Mouse (Mus musculus): ENCODE measurements around the gene Gm38655. TPM values are rescaled to one million over a fixed set of nuclear protein-coding genes. Genes with fewer than 3 reads are reported as not detected.
"Not testable (repeated sequence)": the region's sequence is repeated elsewhere in the genome, so short reads cannot be mapped to it uniquely, and the experiment has no call there.

Gene Gm38655
- total RNA-seq, 2 experiments from 2014 or later, result not detected

GRCm38 (mm10) chr17:25169706-25170105 lies 5.6 kb downstream of the Gm38655 start:
- DNase-seq, result no peak

DNA sequence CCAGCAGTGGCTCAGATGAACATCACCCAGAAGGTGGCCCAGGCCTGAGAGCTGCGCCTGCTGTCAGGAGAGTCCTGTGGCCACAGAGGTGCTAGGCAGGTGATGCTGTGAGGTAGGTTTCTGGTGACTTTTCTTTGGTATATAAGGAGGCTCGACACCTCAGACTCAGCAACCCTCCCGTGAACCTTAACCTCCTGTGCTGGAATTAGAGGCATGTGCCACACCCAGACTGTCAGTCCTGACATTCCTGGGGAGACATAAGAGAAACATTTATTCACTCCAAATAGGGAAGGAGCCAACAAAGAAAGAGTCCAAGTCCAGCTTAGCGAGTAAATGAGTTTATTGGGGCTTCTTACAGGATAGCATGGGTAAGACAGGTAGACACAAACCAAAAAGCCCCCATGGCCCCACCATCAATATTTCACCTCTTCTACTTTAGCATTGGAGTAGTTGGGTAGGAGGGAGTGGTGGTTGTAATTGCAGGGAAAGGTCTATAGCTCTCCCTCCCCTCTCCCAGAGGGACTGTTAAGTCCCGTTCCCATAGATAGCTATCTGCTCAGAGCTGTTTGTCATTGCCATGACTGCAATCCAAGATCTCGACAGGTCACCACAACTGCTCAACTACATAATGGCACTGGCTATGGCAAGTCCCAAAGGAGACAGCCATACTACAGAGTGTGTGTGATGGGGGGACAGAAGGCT lies 9.2 kb downstream of the Gm38655 start:
- DNase-seq, result no peak

DNA sequence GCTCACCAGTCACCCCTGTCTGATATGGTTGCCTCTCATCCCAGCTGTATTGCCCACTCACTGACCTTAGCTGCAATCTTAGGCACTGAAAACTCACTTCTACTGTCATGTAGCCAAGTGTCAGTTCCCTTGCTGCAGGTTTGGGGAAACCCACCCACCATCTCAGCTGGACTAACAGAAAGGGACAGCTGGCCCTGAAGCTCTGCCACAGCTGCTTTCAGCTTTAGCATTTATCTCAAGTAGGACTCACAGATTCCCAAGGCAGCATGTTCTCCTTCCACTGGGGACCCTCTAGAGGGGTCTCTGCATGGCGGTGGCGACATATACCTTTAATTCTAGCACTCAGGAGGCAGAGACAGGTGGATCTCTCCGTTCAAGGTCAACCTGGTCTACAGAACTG lies 10.5 kb downstream of the Gm38655 start:
- no peak for DNase-seq

DNA sequence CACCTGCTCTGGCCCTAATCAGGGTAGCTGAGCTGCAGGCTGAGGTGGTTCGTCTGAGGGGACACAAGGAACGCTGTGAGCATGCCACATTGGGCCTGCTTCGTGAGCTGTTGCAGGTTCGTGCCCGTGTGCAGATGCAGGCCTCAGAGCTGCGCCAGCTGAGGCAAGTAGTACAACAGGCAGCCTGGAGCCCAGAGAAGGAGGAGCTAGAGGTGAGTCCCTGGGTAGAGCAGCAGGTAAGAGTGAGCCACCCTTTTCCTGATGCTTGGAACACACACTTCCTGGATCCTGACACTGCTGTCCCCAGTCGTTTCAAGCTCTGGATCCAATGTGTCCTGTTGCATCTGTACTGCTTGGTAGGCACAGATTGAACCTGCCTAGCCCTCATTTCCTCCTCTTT lies 11.9 kb downstream of the Gm38655 start:
- DNase-seq, result no peak

DNA sequence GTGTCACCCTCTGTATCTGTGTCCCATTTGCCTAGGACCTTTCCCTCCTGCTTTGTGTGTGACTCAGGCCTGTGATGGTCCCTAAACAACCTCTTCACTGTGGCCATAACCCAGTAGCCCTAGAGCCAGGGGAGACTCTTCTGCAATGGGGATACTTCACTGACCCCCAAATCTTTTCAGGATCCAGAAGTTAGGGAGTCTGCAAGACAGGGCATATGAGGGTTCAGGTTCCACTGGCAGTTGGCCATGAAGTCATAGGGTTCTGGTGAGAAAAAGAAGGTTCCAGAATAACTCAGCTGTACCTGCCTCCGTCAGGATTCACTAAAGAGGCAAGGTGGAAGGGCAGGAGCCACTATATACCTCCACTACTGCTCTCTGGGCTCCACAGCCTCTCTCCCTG lies 13.1 kb downstream of the Gm38655 start, which contains the start of gene Ccdc154:
TSS of gene Ccdc154 (plus strand) at position 301 of the 400 bp plus-strand sequence.
- no peak for DNase-seq

- DNase-seq, result no peak
Measured at GRCm38 (mm10) chr17:25139960-25140359, 35.3 kb downstream of the Gm38655 start.

- no peak for DNase-seq
Measured at GRCm38 (mm10) chr17:25138803-25139202, 36.5 kb downstream of the Gm38655 start.

DNA sequence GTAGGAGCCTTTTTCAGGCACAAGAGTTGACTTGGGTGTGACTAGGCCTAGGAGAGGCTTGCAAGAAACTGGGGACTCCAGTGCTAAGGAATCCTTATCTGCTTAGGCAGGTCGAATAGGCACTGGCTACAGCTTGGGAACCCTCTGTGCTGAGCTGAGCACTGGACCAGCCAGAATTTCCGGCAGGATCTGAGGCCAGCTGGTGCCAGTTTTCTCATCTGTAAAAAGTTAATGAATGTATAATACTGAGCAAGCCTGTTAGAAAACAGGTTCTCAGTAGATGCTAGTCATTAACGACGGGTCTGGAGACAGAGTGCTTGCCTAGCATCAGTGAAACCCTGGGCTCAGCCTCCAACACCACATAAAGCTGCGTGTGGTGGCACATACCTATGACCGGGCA lies 39.6 kb downstream of the Gm38655 start:
- no peak for DNase-seq

DNA sequence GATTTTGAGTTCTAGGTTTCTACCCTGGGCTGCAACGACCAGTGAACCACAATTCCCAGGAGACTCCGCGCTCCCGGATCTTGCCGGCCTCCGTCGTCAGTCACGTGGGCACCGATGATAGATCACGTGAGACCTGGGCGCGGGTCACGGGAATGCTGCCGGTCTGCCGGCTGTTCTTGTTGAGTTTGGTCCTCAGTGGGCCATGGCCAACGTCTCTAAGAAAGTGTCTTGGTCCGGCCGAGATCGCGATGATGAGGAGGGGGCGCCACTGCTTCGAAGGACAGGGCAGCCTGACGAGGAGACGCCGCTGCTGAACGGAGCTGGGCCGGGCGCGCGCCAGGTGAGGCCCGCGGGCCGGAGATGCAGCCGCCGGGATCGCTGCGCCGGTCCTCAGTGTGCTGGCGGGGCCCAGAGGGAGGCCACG lies 42.0 kb downstream of the Gm38655 start, which contains the start of gene Clcn7:
TSS of gene Clcn7 (plus strand) at position 117 of the 424 bp plus-strand sequence.
- DNase-seq, result peak; percentile 94

DNA sequence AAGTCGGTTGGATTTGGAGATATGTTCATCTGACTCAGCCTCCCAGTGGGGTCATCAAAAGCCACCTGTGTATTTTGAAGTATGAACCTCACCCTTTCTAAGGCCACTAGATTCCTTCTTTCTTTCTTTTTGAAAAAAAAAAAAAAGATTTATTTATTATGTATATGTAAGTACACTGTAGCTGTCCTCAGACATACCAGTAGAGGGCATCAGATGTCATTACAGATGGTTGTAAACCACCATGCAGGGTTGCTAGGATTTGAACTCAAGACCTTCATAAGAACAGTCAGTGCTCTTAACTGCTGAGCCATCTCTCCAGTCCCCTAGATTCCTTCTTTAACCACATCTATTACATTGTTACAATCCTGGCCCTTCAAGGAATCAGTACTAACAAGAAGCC lies 45.2 kb downstream of the Gm38655 start:
- no peak for DNase-seq

- DNase-seq, result no peak
Measured at GRCm38 (mm10) chr17:25127681-25128080, 47.6 kb downstream of the Gm38655 start.

DNA sequence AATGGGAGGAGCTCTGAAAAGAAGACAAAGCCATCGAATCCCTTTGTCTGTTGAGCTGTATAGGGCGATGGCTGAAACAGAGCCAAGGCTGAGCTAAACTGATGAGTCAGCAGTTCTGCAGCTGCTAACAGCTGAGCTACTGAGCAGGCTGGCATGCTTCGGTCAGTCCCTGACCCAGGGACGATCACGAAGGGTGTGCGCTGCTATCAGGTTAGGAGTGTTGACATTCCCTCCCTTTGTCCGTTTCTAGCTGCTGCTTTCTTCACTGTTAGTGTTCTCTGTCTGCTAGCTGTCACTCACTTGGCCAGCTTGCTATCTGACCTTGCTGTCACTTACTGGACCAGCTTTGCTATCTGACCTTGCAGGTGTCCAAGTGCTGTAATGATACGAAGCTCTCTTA lies 48.2 kb downstream of the Gm38655 start:
- no peak for DNase-seq

DNA sequence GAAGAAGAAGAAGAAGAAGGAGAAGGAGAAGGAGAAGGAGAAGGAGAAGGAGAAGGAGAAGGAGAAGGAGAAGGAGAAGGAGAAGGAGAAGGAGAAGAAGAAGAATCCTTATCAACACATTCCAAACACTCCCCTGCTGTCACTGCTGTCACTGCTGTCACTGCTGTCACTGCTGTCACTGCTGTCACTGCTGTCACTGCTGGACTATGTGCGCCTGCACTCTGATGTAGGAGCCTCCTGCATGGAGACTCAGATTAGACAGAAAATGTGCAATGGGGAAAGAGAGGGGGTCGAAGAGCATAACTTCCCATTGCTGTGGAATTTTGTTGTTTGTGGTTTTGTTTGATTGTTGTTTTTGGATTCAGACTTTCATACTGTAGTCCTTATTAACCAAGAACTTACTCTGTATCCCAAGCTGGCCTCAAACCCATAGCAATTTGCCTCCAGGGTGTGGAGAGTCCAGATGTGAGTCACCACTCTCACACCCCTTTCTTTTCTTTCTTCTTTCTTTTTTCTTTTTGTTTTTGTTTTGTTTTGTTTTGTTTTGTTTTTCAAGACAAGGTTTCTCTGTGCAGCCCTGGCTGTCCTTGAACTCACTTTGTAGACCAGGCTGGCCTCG lies 49.7 kb downstream of the Gm38655 start:
- not testable (repeated sequence) for DNase-seq

GRCm38 (mm10) chr17:25123979-25124378 lies 51.3 kb downstream of the Gm38655 start:
- no peak for DNase-seq

Other genes starting within 250 kb of the Gm38655 start
- gene Mapk8ip3, start 238.5 kb downstream of the Gm38655 start, total RNA-seq (2021), result 10 to 100 TPM; 23.5 to 37.8 TPM
- 10 to 100 TPM; 17.2 to 24.5 TPM for gene Jpt2, start 214.8 kb downstream of the Gm38655 start, total RNA-seq (2021)
- 1 to 10 TPM; 9.1 to 9.9 TPM for gene Cramp1l, start 159.7 kb downstream of the Gm38655 start, total RNA-seq (2021)
- gene Ift140, start 159.4 kb downstream of the Gm38655 start, total RNA-seq (2021), result 1 to 10 TPM; 6.3 to 7.3 TPM
- 10 to 100 TPM; 16.0 to 16.5 TPM for gene Tmem204, start 91.9 kb downstream of the Gm38655 start, total RNA-seq (2021)
- 10 to 100 TPM; 13.0 to 16.1 TPM for gene Telo2, start 59.5 kb downstream of the Gm38655 start, total RNA-seq (2021)
- 1 to 10 TPM; 7.3 to 8.7 TPM for gene Ptx4, start 54.7 kb downstream of the Gm38655 start, total RNA-seq (2021)
- 10 to 100 TPM; 14.0 to 20.0 TPM for gene Clcn7, start 42.1 kb downstream of the Gm38655 start, total RNA-seq (2021)
- under 1 TPM; 0.09 TPM for gene Ccdc154, start 13.0 kb downstream of the Gm38655 start, total RNA-seq (2021)
- 10 to 100 TPM; 12.3 to 12.4 TPM for gene BC003965, start 9.1 kb upstream of the Gm38655 start, total RNA-seq (2021)
- gene Unkl, start 12.9 kb upstream of the Gm38655 start, total RNA-seq (2021), result 1 to 10 TPM; 6.8 to 8.0 TPM
- 10 to 100 TPM; 13.1 to 13.5 TPM for gene Gnptg, start 64.7 kb upstream of the Gm38655 start, total RNA-seq (2021)
- gene Tsr3, start 64.7 kb upstream of the Gm38655 start, total RNA-seq (2021), result 10 to 100 TPM; 21.0 to 21.3 TPM
- gene Baiap3, start 80.9 kb upstream of the Gm38655 start, total RNA-seq (2021), result under 1 TPM; 0.26 to 0.59 TPM
- 100 to 1,000 TPM; 113 to 136 TPM for gene Ube2i, start 99.2 kb upstream of the Gm38655 start, total RNA-seq (2021)
- gene Prss34, start 122.9 kb upstream of the Gm38655 start, total RNA-seq (2021), result 1 to 10 TPM; 5.0 to 5.2 TPM
- gene Prss28, start 133.2 kb upstream of the Gm38655 start, total RNA-seq (2021), result not detected
- not detected for gene Prss29, start 143.2 kb upstream of the Gm38655 start, total RNA-seq (2021)
- gene Tpsab1, start 170.1 kb upstream of the Gm38655 start, total RNA-seq (2021), result 1 to 10 TPM; 7.2 to 8.4 TPM
- gene Tpsb2, start 190.8 kb upstream of the Gm38655 start, total RNA-seq (2021), result 10 to 100 TPM; 21.3 to 26.2 TPM
- gene Tpsg1, start 193.8 kb upstream of the Gm38655 start, total RNA-seq (2021), result not detected

Data from gastrocnemius, postnatal 10 days (tissue).